ENCODE assay signal across 11 mouse cellular contexts in genomic region chr11:113554194-113554593, GRCm38 (mm10).
DNase-seq lines count a peak whose midpoint lies in the region; ATAC-seq and TF ChIP-seq lines count a peak whose summit lies in the region.
"Had no signal": no experiment of that assay in that cellular context is flagged by ENCODE, and none has a peak within 500 bp of the region (broad histone marks: within the 10 kb centered on the region; RNA-seq: fewer than 3 reads in every experiment).

No protein-coding gene starts in this region.

- intact Hi-C loops in heart, postnatal 14 days (cut with DNase I) = no loop called here

- H3K4me2 ChIP-seq in hindbrain, embryonic 15.5 days = no peak overlapping the region
- H3K4me2 ChIP-seq in hindbrain, postnatal 0 days (ENCODE audit: low read depth, low read length) = no peak overlapping the region

- no peaks in the 10 kb centered on the region for H3K9me3 ChIP-seq in hindbrain, embryonic 15.5 days
- H3K9me3 ChIP-seq in hindbrain, embryonic 10.5 days = no peaks in the 10 kb centered on the region
- H3K9me3 ChIP-seq in hindbrain, postnatal 0 days (ENCODE audit: low read length) = no peaks in the 10 kb centered on the region

- TF ChIP-seq CTCF in hindbrain, postnatal 0 days (IDR thresholded peaks at IDR 0.05; ENCODE audit: low read depth) = no peak

- no peak overlapping the region for H3K9ac ChIP-seq in hindbrain, embryonic 15.5 days
- H3K9ac ChIP-seq in hindbrain, postnatal 0 days (replicated peaks; ENCODE audit: low read length) = no peak overlapping the region

- 57% methylated on average over 7 of the region's 7 CpGs for WGBS in hindbrain, embryonic 15.5 days
- WGBS in hindbrain, embryonic 10.5 days = 89% methylated on average over 7 of the region's 7 CpGs
- WGBS in hindbrain, postnatal 0 days = 53% methylated on average over 7 of the region's 7 CpGs

- no peaks in the 10 kb centered on the region for H3K36me3 ChIP-seq in hindbrain, embryonic 15.5 days
- no peaks in the 10 kb centered on the region; the same call in 1 of the 2 replicates for H3K36me3 ChIP-seq in hindbrain, embryonic 10.5 days
- H3K36me3 ChIP-seq in hindbrain, postnatal 0 days (ENCODE audit: insufficient read depth, low read length) = no peaks in the 10 kb centered on the region

- H3K4me1 ChIP-seq in hindbrain, embryonic 15.5 days (replicated peaks) = peaks cover 27% of the 10 kb centered on the region
- peaks cover 35% of the 10 kb centered on the region for H3K4me1 ChIP-seq in hindbrain, embryonic 10.5 days (replicated peaks)
- H3K4me1 ChIP-seq in hindbrain, postnatal 0 days (ENCODE audit: insufficient read depth, low read length) = peaks cover 16% of the 10 kb centered on the region

- no peak for ATAC-seq in hindbrain, embryonic 15.5 days (ENCODE audit: low FRiP score, low read depth)
- peak; percentile 78 for ATAC-seq in hindbrain, postnatal 0 days
- no peak for ATAC-seq in cerebellum, adult (ENCODE audit: insufficient number of reproducible peaks, low FRiP score, low TSS enrichment)
- ATAC-seq: CD4-positive, CD25-positive, alpha-beta regulatory T cell, adult 4 months had no signal

- peak overlapping the region; percentile 78 for H3K27ac ChIP-seq in hindbrain, embryonic 15.5 days (replicated peaks)
- no peak overlapping the region for H3K27ac ChIP-seq in hindbrain, embryonic 10.5 days
- H3K27ac ChIP-seq in hindbrain, postnatal 0 days = peak overlapping the region; percentile 81
- H3K27ac ChIP-seq: stomach, postnatal 0 days had no signal

- H3K4me3 ChIP-seq in hindbrain, embryonic 15.5 days = no peak overlapping the region
- H3K4me3 ChIP-seq in hindbrain, embryonic 10.5 days = no peak overlapping the region
- no peak overlapping the region for H3K4me3 ChIP-seq in hindbrain, postnatal 0 days (ENCODE audit: low read length)

- DNase-seq in hindbrain, embryonic 10.5 days (ENCODE audit: low spot score) = no peak
- DNase-seq in MN1 (ENCODE audit: low spot score) = peak; percentile 84
- DNase-seq in adrenal gland, postnatal 25 days = peak; percentile 33
- peak; percentile 83 for DNase-seq in hindbrain, postnatal 0 days (ENCODE audit: low spot score)
- DNase-seq in heart, postnatal 14 days = no peak
- no peak for DNase-seq in yolk sac, embryonic 10.5 days (ENCODE audit: low spot score)
- DNase-seq: kidney, adult 11 months had no signal

- H3K27me3 ChIP-seq in hindbrain, embryonic 15.5 days = no peaks in the 10 kb centered on the region
- H3K27me3 ChIP-seq in hindbrain, embryonic 10.5 days (ENCODE audit: insufficient read depth, poor library complexity, severe bottlenecking) = no peaks in the 10 kb centered on the region
- no peaks in the 10 kb centered on the region for H3K27me3 ChIP-seq in hindbrain, postnatal 0 days (ENCODE audit: insufficient read depth, low read length)

Comparison
In these comparisons a context has a peak if more than half of its experiments do, and no peak if none do; other contexts are left out.
1. DNase-seq: peak in MN1 (single experiment), adrenal gland, postnatal 25 days (single experiment) and hindbrain, postnatal 0 days (single experiment); none in hindbrain, embryonic 10.5 days (single experiment), heart, postnatal 14 days (0 of 2) and yolk sac, embryonic 10.5 days (single experiment).